Comparison of ENCODE assay signal across 11 mouse cellular contexts in the genomic region with DNA sequence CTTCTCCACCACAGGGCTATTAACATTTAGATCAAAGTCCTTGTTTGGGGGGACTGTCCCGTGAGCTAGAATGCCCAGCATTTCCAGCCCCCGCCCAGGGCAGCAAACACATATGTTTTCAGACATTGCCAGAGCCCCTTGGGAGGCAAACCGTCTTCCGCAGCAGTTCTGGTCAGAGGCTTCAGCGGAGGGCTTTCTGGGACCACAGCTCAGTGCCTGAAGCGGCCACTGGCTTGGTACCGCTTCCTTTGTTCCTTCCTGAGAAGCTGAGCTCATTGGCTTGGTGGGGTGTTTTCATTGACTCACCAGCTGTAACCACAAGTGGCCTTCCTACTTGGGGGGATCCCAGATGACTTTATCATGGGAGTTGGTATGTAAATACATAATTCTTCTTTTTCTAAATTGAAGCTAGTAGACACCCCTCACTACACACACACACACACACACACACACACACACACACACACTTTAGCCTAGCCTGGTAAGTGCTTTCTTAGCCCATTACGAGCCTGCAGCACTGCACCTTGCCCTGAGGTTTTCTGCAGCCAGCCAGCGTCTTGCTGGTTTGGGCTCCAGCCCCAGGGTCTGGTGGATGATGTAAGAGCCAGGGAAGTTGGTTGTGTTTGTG. TPM values are rescaled to one million over a fixed set of nuclear protein-coding genes. Genes with fewer than 3 reads are reported as not detected.
DNase-seq lines count a peak whose midpoint lies in the region; ATAC-seq and TF ChIP-seq lines count a peak whose summit lies in the region.
"Had no signal": no experiment of that assay in that cellular context is flagged by ENCODE, and none has a peak within 500 bp of the region (broad histone marks: within the 10 kb centered on the region; RNA-seq: fewer than 3 reads in every experiment).

No protein-coding gene starts in this region.

- H3K4me1 ChIP-seq in lung, embryonic 14.5 days (ENCODE audit: insufficient read depth) = peaks cover 11% of the 10 kb centered on the region; the same call in 1 of the 2 replicates
- H3K4me1 ChIP-seq in lung, adult 2 months (ENCODE audit: control insufficient read depth, insufficient read depth, low read length) = 0 out of 2 replicates have a peak, but pooled peaks cover 3% of the 10 kb centered on the region
- H3K4me1 ChIP-seq in embryonic facial prominence, embryonic 15.5 days = peaks cover 31% of the 10 kb centered on the region

- H3K9me3 ChIP-seq in lung, embryonic 14.5 days (ENCODE audit: low read depth, low read length) = no peaks in the 10 kb centered on the region
- H3K9me3 ChIP-seq in embryonic facial prominence, embryonic 15.5 days (replicated peaks) = no peaks in the 10 kb centered on the region

- H3K27ac ChIP-seq in lung, embryonic 14.5 days (ENCODE audit: low read depth) = peak overlapping the region; percentile 46; the same call in 1 of the 2 replicates
- H3K27ac ChIP-seq in embryonic facial prominence, embryonic 15.5 days (replicated peaks) = peak overlapping the region; percentile 79

- H3K79me2 ChIP-seq in myocyte (ENCODE audit: control insufficient read depth, insufficient read depth) = peaks cover 43% of the 10 kb centered on the region

- H3K27me3 ChIP-seq in lung, embryonic 14.5 days (ENCODE audit: insufficient read depth, low read length) = no peaks in the 10 kb centered on the region
- no peaks in the 10 kb centered on the region for H3K27me3 ChIP-seq in embryonic facial prominence, embryonic 15.5 days
- H3K27me3 ChIP-seq in myocyte (ENCODE audit: control insufficient read depth, insufficient read depth, insufficient read length) = no peaks in the 10 kb centered on the region

- no peak overlapping the region for H3K4me2 ChIP-seq in lung, embryonic 14.5 days
- H3K4me2 ChIP-seq in embryonic facial prominence, embryonic 15.5 days (replicated peaks) = no peak overlapping the region; the same call in 1 of the 2 replicates
- peak overlapping the region; percentile 76 for H3K4me2 ChIP-seq in myocyte (ENCODE audit: low read depth)

- DNase-seq in lung, embryonic 14.5 days = peak; percentile 44
- DNase-seq in lung, adult 2 months = no peak
- peak; percentile 83 for DNase-seq in NIH3T3 (ENCODE audit: low read depth)
- DNase-seq in left cerebral cortex, postnatal 10 days (ENCODE audit: extremely low spot score in 1 of 2, low spot score in 2 of 2) = no peak
- no peak for DNase-seq in adrenal gland, postnatal 4 days (ENCODE audit: low spot score in 2 of 2)
- DNase-seq in testis, postnatal 10 days (ENCODE audit: low spot score) = no peak
- DNase-seq: cerebellum, postnatal 14 days; heart, postnatal 36 days; thymus, postnatal 25 days had no signal

- 62% methylated on average over 9 of the region's 9 CpGs for WGBS in lung, embryonic 14.5 days
- 66% methylated on average over 9 of the region's 9 CpGs for WGBS in lung, adult 2 months
- WGBS in embryonic facial prominence, embryonic 15.5 days = 36% methylated on average over 9 of the region's 9 CpGs

- no peak for TF ChIP-seq CTCF in lung, embryonic 14.5 days (IDR thresholded peaks at IDR 0.05; ENCODE audit: low read depth)
- TF ChIP-seq CTCF in lung, adult 2 months (IDR thresholded peaks at IDR 0.05; ENCODE audit: insufficient read depth, low read length) = no peak

- H3K9ac ChIP-seq in lung, embryonic 14.5 days = no peak overlapping the region
- H3K9ac ChIP-seq in embryonic facial prominence, embryonic 15.5 days = no peak overlapping the region

- TF ChIP-seq POLR2A in lung, adult 2 months (IDR thresholded peaks at IDR 0.05; ENCODE audit: borderline replicate concordance, extremely low read depth, low read depth, low read length) = no peak
- TF ChIP-seq POLR2A in myocyte (IDR thresholded peaks at IDR 0.05; ENCODE audit: insufficient read length, low read depth) = no peak

- H3K4me3 ChIP-seq in lung, embryonic 14.5 days (ENCODE audit: low read depth, low read length) = no peak overlapping the region
- no peak overlapping the region for H3K4me3 ChIP-seq in lung, adult 2 months (replicated peaks; ENCODE audit: extremely low read depth, low read depth, low read length)
- H3K4me3 ChIP-seq in embryonic facial prominence, embryonic 15.5 days (replicated peaks) = no peak overlapping the region
- H3K4me3 ChIP-seq in myocyte = no peak overlapping the region

- ATAC-seq in lung, embryonic 14.5 days (ENCODE audit: insufficient read depth) = no peak
- no peak for ATAC-seq in embryonic facial prominence, embryonic 15.5 days (ENCODE audit: insufficient number of reproducible peaks, low FRiP score, low TSS enrichment, low read depth)

- H3ac ChIP-seq in myocyte (ENCODE audit: control insufficient read depth, insufficient read length) = peak overlapping the region; percentile 8

- H3K36me3 ChIP-seq in lung, embryonic 14.5 days (ENCODE audit: insufficient read depth) = 0 out of 2 replicates have a peak, but pooled peaks cover 6% of the 10 kb centered on the region
- H3K36me3 ChIP-seq in embryonic facial prominence, embryonic 15.5 days = no peaks in the 10 kb centered on the region
- peaks cover 12% of the 10 kb centered on the region for H3K36me3 ChIP-seq in myocyte (ENCODE audit: control insufficient read depth, insufficient read depth)

- intact Hi-C loops in left cerebral cortex, postnatal 10 days (cut with DNase I) = no loop called here

TF ChIP-seq in myocyte, 11 proteins besides CTCF, POLR2A, EP300 and RAD21:
- TF ChIP-seq CEBPB (IDR thresholded peaks at IDR 0.05; ENCODE audit: insufficient read depth, poor library complexity, severe bottlenecking) (peak; percentile 66; the same call in 1 of the 2 replicates), TCF12 (IDR thresholded peaks at IDR 0.05; ENCODE audit: insufficient read depth, poor library complexity, severe bottlenecking) (no peak), USF1 (IDR thresholded peaks at IDR 0.05; ENCODE audit: low read depth) (no peak), MYOG (IDR thresholded peaks at IDR 0.05; ENCODE audit: control insufficient read depth in 1 of 3, insufficient read depth in 1 of 3, insufficient read length in 2 of 3, low read depth in 2 of 3) (peak in 1 of 3 experiments; percentile 24), E2F4 (IDR thresholded peaks at IDR 0.05; ENCODE audit: insufficient read depth) (no peak), REST (IDR thresholded peaks at IDR 0.05; ENCODE audit: insufficient read depth, insufficient read length) (no peak), TCF3 (IDR thresholded peaks at IDR 0.05; ENCODE audit: insufficient read length, low read depth) (no peak), POLR2AphosphoS2 (IDR thresholded peaks at IDR 0.05; ENCODE audit: insufficient read length, low read depth) (no peak), MAX (IDR thresholded peaks at IDR 0.05; ENCODE audit: low read depth) (no peak), MYOD1 (IDR thresholded peaks at IDR 0.05; ENCODE audit: control insufficient read depth in 1 of 3, insufficient read length in 2 of 3, low read depth in 2 of 3) (peak in 1 of 3 experiments; percentile 38), SRF (IDR thresholded peaks at IDR 0.05; ENCODE audit: control insufficient read depth, insufficient read length, low read depth) (no peak)

RNA-seq across cellular contexts. Expression of a gene that starts 27.2 kb away (rescaled TPM):
- 1.4 and 1.5 TPM in 2 replicates for polyA plus RNA-seq in lung, embryonic 14.5 days (2014; fragmentation: Nextera tagmentation; extraction: Ambion mirVana)
- polyA plus RNA-seq in lung, adult 2 months (2012; rRNA removed) = 3.8 and 5.0 TPM in 2 replicates
- polyA plus RNA-seq in embryonic facial prominence, embryonic 15.5 days (2015; fragmentation: Nextera tagmentation; extraction: Ambion mirVana) = 1.5 and 1.7 TPM in 2 replicates
- polyA plus RNA-seq in myocyte (2012; fragmentation: generic; extraction: Trizol) = 1.6 TPM
- 1 to 10 TPM in 1 of 2 experiments, under 1 TPM in 1; 0.94 to 1.1 TPM for total RNA-seq in left cerebral cortex, postnatal 10 days (2021)
- total RNA-seq in adrenal gland, postnatal 4 days (2021) = 1 to 10 TPM; 3.1 to 3.8 TPM

RNA-seq across cellular contexts. Expression of a gene that starts 51.1 kb away (rescaled TPM):
- 20.4 and 22.0 TPM in 2 replicates for polyA plus RNA-seq in lung, embryonic 14.5 days (2014; fragmentation: Nextera tagmentation; extraction: Ambion mirVana)
- polyA plus RNA-seq in lung, adult 2 months (2012; rRNA removed) = 148 and 171 TPM in 2 replicates
- polyA plus RNA-seq in embryonic facial prominence, embryonic 15.5 days (2015; fragmentation: Nextera tagmentation; extraction: Ambion mirVana) = 12.1 and 12.2 TPM in 2 replicates
- 21.8 TPM for polyA plus RNA-seq in myocyte (2012; fragmentation: generic; extraction: Trizol)
- 10 to 100 TPM; 13.7 to 17.0 TPM for total RNA-seq in left cerebral cortex, postnatal 10 days (2021)
- total RNA-seq in adrenal gland, postnatal 4 days (2021) = 100 to 1,000 TPM; 108 to 120 TPM

RNA-seq across cellular contexts. Expression of a gene that starts 59.1 kb away (rescaled TPM):
- 0.60 and 0.70 TPM in 2 replicates for polyA plus RNA-seq in lung, embryonic 14.5 days (2014; fragmentation: Nextera tagmentation; extraction: Ambion mirVana)
- polyA plus RNA-seq in lung, adult 2 months (2012; rRNA removed) = 0.66 and 4.5 TPM in 2 replicates
- 1.7 and 2.2 TPM in 2 replicates for polyA plus RNA-seq in embryonic facial prominence, embryonic 15.5 days (2015; fragmentation: Nextera tagmentation; extraction: Ambion mirVana)
- polyA plus RNA-seq in myocyte (2012; fragmentation: generic; extraction: Trizol) = 0.24 TPM
- total RNA-seq in left cerebral cortex, postnatal 10 days (2021) = 1 to 10 TPM; 4.4 to 6.2 TPM
- 1 to 10 TPM in 1 of 2 experiments, under 1 TPM in 1; 0.73 to 3.5 TPM for total RNA-seq in adrenal gland, postnatal 4 days (2021)

Comparison
In these comparisons a context has a peak if more than half of its experiments do, and no peak if none do; other contexts are left out.
1. DNase-seq: peak in lung, embryonic 14.5 days (single experiment) and NIH3T3 (single experiment); none in lung, adult 2 months (single experiment), left cerebral cortex, postnatal 10 days (0 of 2), adrenal gland, postnatal 4 days (0 of 2) and testis, postnatal 10 days (single experiment).